Mouse (Mus musculus) neural tube, embryonic 11.5 days (tissue): Measurements from ENCODE around the gene Rtp2. TPM values are rescaled to one million over a fixed set of nuclear protein-coding genes. Genes with fewer than 3 reads are reported as not detected.
A peak's percentile ranks its signal among the peaks of the same experiment; 100 is the strongest.

ENCODE experiments used
- ATAC-seq: fragments of 200-750 bp; cut with Nextera tagmentation; 2 replicates; pipeline ENCODE4 v1.8.0; 2017; ENCODE audit warnings: moderate number of reproducible peaks, mild to moderate bottlenecking, moderate TSS enrichment, moderate library complexity; ENCODE audit not compliant: insufficient read depth, low FRiP score, low TSS enrichment
- DNase-seq: peaks from one replicate; pipeline ENCODE4 v3.0.0-alpha.2; 2015; ENCODE audit warnings: low spot score
- H3K27ac ChIP-seq: fragments of 300-500 bp; sonication (generic); 2 replicates; pipeline ENCODE4 v1.5.1; 2014; ENCODE audit warnings: low read depth, mild to moderate bottlenecking, low read length
- H3K27me3 ChIP-seq: fragments of 300-500 bp; sonication (generic); 2 replicates; pipeline ENCODE4 v1.6.1; 2014; ENCODE audit warnings: mild to moderate bottlenecking, low read length, mixed read lengths; ENCODE audit not compliant: control insufficient read depth, insufficient read depth
- H3K36me3 ChIP-seq: fragments of 300-500 bp; sonication (generic); 2 replicates; pipeline ENCODE4 v1.6.1; 2014; ENCODE audit warnings: mild to moderate bottlenecking, low read length, moderate library complexity, mixed read lengths; ENCODE audit not compliant: control insufficient read depth, insufficient read depth
- H3K4me1 ChIP-seq: fragments of 300-500 bp; sonication (generic); 2 replicates; pipeline ENCODE4 v1.6.1; 2014; ENCODE audit warnings: low read length, mixed read lengths; ENCODE audit not compliant: control insufficient read depth, insufficient read depth
- H3K4me2 ChIP-seq: fragments of 300-500 bp; sonication (generic); 2 replicates; pipeline ENCODE4 v1.6.1; 2014; ENCODE audit warnings: low read depth, mild to moderate bottlenecking, moderate library complexity
- H3K4me3 ChIP-seq: fragments of 300-500 bp; sonication (generic); 2 replicates; pipeline ENCODE4 v1.5.1; 2014; ENCODE audit warnings: low read depth, low read length
- H3K9ac ChIP-seq: fragments of 300-500 bp; sonication (generic); 2 replicates; pipeline ENCODE4 v1.6.1; 2014; ENCODE audit warnings: mild to moderate bottlenecking, low read length
- H3K9me3 ChIP-seq: fragments of 300-500 bp; sonication (generic); 2 replicates; pipeline ENCODE4 v1.6.1; 2016; ENCODE audit warnings: low read length; ENCODE audit not compliant: control insufficient read depth
- WGBS: fragments of 180-500 bp; shearing (Covaris S2); extraction: QIAGEN DNeasy Blood & Tissue Kit; methylation state at CpG from one replicate; pipeline ENCODE4 v1.1.7; 2014; 5-methylcytosine and 5-hydroxymethylcytosine counted together
- polyA plus RNA-seq: library from polyadenylated mRNA; unstranded; fragments of >200 nt; fragmentation: Nextera tagmentation; extraction: Ambion mirVana; gene quantifications from 2 replicates; pipeline ENCODE4 v1.2.1, GENCODE M21; 2014

Gene Rtp2
- polyA plus RNA-seq, 1 experiment from 2014 or later = not detected

- Histone ChIP-seq H3K27me3 (no peaks in the 10 kb centered on the region), H3K4me1 (no peaks in the 10 kb centered on the region), H3K9me3 (no peaks in the 10 kb centered on the region), H3K36me3 (no peaks in the 10 kb centered on the region), H3K4me3 (no peak overlapping the region), H3K4me2 (no peak overlapping the region), H3K27ac (no peak overlapping the region), H3K9ac (no peak overlapping the region)
- no peak for DNase-seq
- ATAC-seq = no peak
- WGBS = 85% methylated on average over 2 of the region's 2 CpGs
Observed at GRCm38 (mm10) chr16:23962401-23962800, 30.2 kb upstream of the Rtp2 start.

GRCm38 (mm10) chr16:23958938-23959337 lies 26.7 kb upstream of the Rtp2 start:
- H3K27ac ChIP-seq = no peak overlapping the region
- ATAC-seq (no peak), DNase-seq (no peak)
- no peaks in the 10 kb centered on the region for H3K4me1 ChIP-seq
- H3K9ac ChIP-seq = no peak overlapping the region
- H3K36me3 ChIP-seq = no peaks in the 10 kb centered on the region
- no peak overlapping the region for H3K4me2 ChIP-seq
- H3K9me3 ChIP-seq = no peaks in the 10 kb centered on the region
- no peak overlapping the region for H3K4me3 ChIP-seq
- no peaks in the 10 kb centered on the region for H3K27me3 ChIP-seq

GRCm38 (mm10) chr16:23953959-23954260 lies 21.7 kb upstream of the Rtp2 start:
- H3K4me1 ChIP-seq = no peaks in the 10 kb centered on the region
- WGBS = 7% methylated on average over 1 of the region's 1 CpGs
- H3K9me3 ChIP-seq = no peaks in the 10 kb centered on the region
- no peak overlapping the region for H3K4me3 ChIP-seq
- DNase-seq (no peak), ATAC-seq (no peak)
- no peaks in the 10 kb centered on the region for H3K27me3 ChIP-seq
- H3K9ac ChIP-seq = no peak overlapping the region
- H3K36me3 ChIP-seq = no peaks in the 10 kb centered on the region
- no peak overlapping the region for H3K4me2 ChIP-seq
- H3K27ac ChIP-seq = no peak overlapping the region

GRCm38 (mm10) chr16:23953189-23953958 lies 21.2 kb upstream of the Rtp2 start:
- H3K4me3 ChIP-seq = no peak overlapping the region
- H3K4me1 ChIP-seq = no peaks in the 10 kb centered on the region
- no peak overlapping the region for H3K9ac ChIP-seq
- DNase-seq (peak; percentile 54), ATAC-seq (peak; percentile 45; the same call in 1 of the 2 replicates)
- no peak overlapping the region for H3K4me2 ChIP-seq
- no peaks in the 10 kb centered on the region for H3K36me3 ChIP-seq
- no peaks in the 10 kb centered on the region for H3K27me3 ChIP-seq
- WGBS = 50% methylated on average over 11 of the region's 11 CpGs
- no peak overlapping the region for H3K27ac ChIP-seq
- H3K9me3 ChIP-seq = no peaks in the 10 kb centered on the region

GRCm38 (mm10) chr16:23952101-23952727 lies 20.0 kb upstream of the Rtp2 start:
- Histone ChIP-seq H3K4me2 (no peak overlapping the region), H3K9ac (no peak overlapping the region), H3K27me3 (no peaks in the 10 kb centered on the region), H3K4me3 (no peak overlapping the region), H3K4me1 (no peaks in the 10 kb centered on the region), H3K9me3 (no peaks in the 10 kb centered on the region), H3K36me3 (no peaks in the 10 kb centered on the region), H3K27ac (no peak overlapping the region)
- WGBS = 79% methylated on average over 4 of the region's 4 CpGs
- no peak for ATAC-seq
- peak; percentile 1 for DNase-seq

GRCm38 (mm10) chr16:23947654-23948053 lies 15.5 kb upstream of the Rtp2 start:
- 89% methylated on average over 6 of the region's 6 CpGs for WGBS
- H3K27me3 ChIP-seq = no peaks in the 10 kb centered on the region
- H3K9me3 ChIP-seq = no peaks in the 10 kb centered on the region
- H3K9ac ChIP-seq = no peak overlapping the region
- no peaks in the 10 kb centered on the region for H3K36me3 ChIP-seq
- no peak overlapping the region for H3K27ac ChIP-seq
- no peak for DNase-seq
- no peak overlapping the region for H3K4me2 ChIP-seq
- no peak overlapping the region for H3K4me3 ChIP-seq
- no peaks in the 10 kb centered on the region for H3K4me1 ChIP-seq
- no peak for ATAC-seq

- Histone ChIP-seq H3K27ac (no peak overlapping the region), H3K27me3 (no peaks in the 10 kb centered on the region), H3K4me2 (no peak overlapping the region), H3K36me3 (no peaks in the 10 kb centered on the region), H3K9me3 (no peaks in the 10 kb centered on the region), H3K4me1 (no peaks in the 10 kb centered on the region), H3K4me3 (no peak overlapping the region), H3K9ac (no peak overlapping the region)
- WGBS = 82% methylated on average over 3 of the region's 3 CpGs
- ATAC-seq = no peak
- no peak for DNase-seq
Observed at GRCm38 (mm10) chr16:23944801-23945200, 12.6 kb upstream of the Rtp2 start.

GRCm38 (mm10) chr16:23934397-23934796 lies 2.2 kb upstream of the Rtp2 start:
- H3K4me1 ChIP-seq = no peaks in the 10 kb centered on the region
- H3K4me2 ChIP-seq = no peak overlapping the region
- no peak for ATAC-seq
- DNase-seq = no peak
- no peak overlapping the region for H3K4me3 ChIP-seq
- no peak overlapping the region for H3K27ac ChIP-seq
- no peaks in the 10 kb centered on the region for H3K9me3 ChIP-seq
- WGBS = 84% methylated on average over 2 of the region's 2 CpGs
- no peak overlapping the region for H3K9ac ChIP-seq
- no peaks in the 10 kb centered on the region for H3K36me3 ChIP-seq
- no peaks in the 10 kb centered on the region for H3K27me3 ChIP-seq

GRCm38 (mm10) chr16:23931275-23931674 lies 919 bp downstream of the Rtp2 start:
- no peak overlapping the region for H3K27ac ChIP-seq
- H3K9me3 ChIP-seq = no peaks in the 10 kb centered on the region
- WGBS = 82% methylated on average over 18 of the region's 18 CpGs
- H3K4me2 ChIP-seq = no peak overlapping the region
- H3K4me1 ChIP-seq = no peaks in the 10 kb centered on the region
- DNase-seq (no peak), ATAC-seq (no peak)
- H3K9ac ChIP-seq = no peak overlapping the region
- H3K27me3 ChIP-seq = no peaks in the 10 kb centered on the region
- H3K36me3 ChIP-seq = no peaks in the 10 kb centered on the region
- no peak overlapping the region for H3K4me3 ChIP-seq
